Mouse (Mus musculus): ENCODE results near the gene Cobll1.

DNA sequence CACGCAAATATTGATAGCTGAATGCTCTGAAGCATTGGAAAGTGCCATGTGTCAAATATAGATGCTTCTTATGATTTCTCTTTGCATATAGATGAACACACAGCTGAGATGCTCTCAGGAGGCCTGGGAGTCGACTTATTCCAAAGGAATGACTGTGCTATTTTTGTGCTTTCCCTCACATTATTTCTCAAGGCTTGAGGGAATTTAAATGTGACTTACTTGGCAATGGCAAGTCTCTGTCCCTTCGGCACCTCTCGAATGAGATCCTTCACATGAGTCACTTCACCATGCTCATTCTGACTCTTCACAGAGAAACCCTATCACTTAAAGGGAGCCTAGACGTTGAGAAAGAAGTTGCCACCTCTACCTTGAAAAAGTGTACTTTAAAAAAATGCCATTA is 163.4 kb downstream of the Cobll1 start:
- no peak for TF ChIP-seq POLR2A (IDR thresholded peaks at IDR 0.05; ENCODE audit: borderline replicate concordance, extremely low read depth, insufficient read depth, insufficient read length, poor library complexity, severe bottlenecking)
- TF ChIP-seq CTCF (IDR thresholded peaks at IDR 0.05; ENCODE audit: borderline replicate concordance, extremely low read depth, insufficient read depth, insufficient read length): no peak
